Mouse (Mus musculus) midbrain, embryonic 14.5 days (tissue): ENCODE results near the gene Ntrk2. TPM values are rescaled to one million over a fixed set of nuclear protein-coding genes. Genes with fewer than 3 reads are reported as not detected.
A peak's percentile ranks its signal among the peaks of the same experiment; 100 is the strongest.
"Not testable (repeated sequence)": the region's sequence is repeated elsewhere in the genome, so short reads cannot be mapped to it uniquely, and the experiment has no call there.

Experiments used
- ATAC-seq: fragments of 200-750 bp; cut with Nextera tagmentation; 2 replicates; pipeline ENCODE4 v1.8.0; 2017; ENCODE audit warnings: moderate number of reproducible peaks, moderate library complexity; ENCODE audit not compliant: low FRiP score, low TSS enrichment
- DNase-seq: peaks from one replicate; pipeline ENCODE4 v3.0.0-alpha.2; 2015
- H3K27ac ChIP-seq: fragments of 300-500 bp; sonication (generic); replicated peaks from 2 replicates; pipeline ENCODE4 v1.5.1; 2014; ENCODE audit warnings: mild to moderate bottlenecking, low read depth, low read length, moderate library complexity
- H3K27me3 ChIP-seq: fragments of 300-500 bp; sonication (generic); 2 replicates; pipeline ENCODE4 v1.6.1; 2014; ENCODE audit warnings: low read length, control low read depth, mixed read lengths; ENCODE audit not compliant: control insufficient read depth, insufficient read depth
- H3K36me3 ChIP-seq: fragments of 300-500 bp; sonication (generic); 2 replicates; pipeline ENCODE4 v1.6.1; 2014; ENCODE audit warnings: low read length, control low read depth; ENCODE audit not compliant: control insufficient read depth, insufficient read depth
- H3K4me1 ChIP-seq: fragments of 300-500 bp; sonication (generic); 2 replicates; pipeline ENCODE4 v1.6.1; 2014; ENCODE audit warnings: mild to moderate bottlenecking, antibody characterized with exemption, low read length, control low read depth; ENCODE audit not compliant: control insufficient read depth, insufficient read depth
- H3K4me2 ChIP-seq: fragments of 300-500 bp; sonication (generic); 2 replicates; pipeline ENCODE4 v1.6.1; 2014; ENCODE audit warnings: mild to moderate bottlenecking, low read length, moderate library complexity
- H3K4me3 ChIP-seq: fragments of 300-500 bp; sonication (generic); replicated peaks from 2 replicates; pipeline ENCODE4 v1.5.1; 2014; ENCODE audit warnings: low read depth, low read length
- H3K9ac ChIP-seq: fragments of 300-500 bp; sonication (generic); replicated peaks from 2 replicates; pipeline ENCODE4 v1.6.1; 2014; ENCODE audit warnings: mild to moderate bottlenecking, low read length, moderate library complexity
- H3K9me3 ChIP-seq: fragments of 300-500 bp; sonication (generic); 2 replicates; pipeline ENCODE4 v1.6.1; 2016; ENCODE audit warnings: low read length, control low read depth, mixed read lengths; ENCODE audit not compliant: control insufficient read depth
- WGBS: fragments of 180-500 bp; shearing (Covaris S2); extraction: QIAGEN DNeasy Blood & Tissue Kit; methylation state at CpG from one replicate; pipeline ENCODE4 v1.1.7; 2014; 5-methylcytosine and 5-hydroxymethylcytosine counted together
- polyA plus RNA-seq: library from polyadenylated mRNA; unstranded; fragments of >200 nt; fragmentation: Nextera tagmentation; extraction: Ambion mirVana; gene quantifications from 2 replicates; pipeline ENCODE4 v1.2.1, GENCODE M21; 2014

Ntrk2 gene
- polyA plus RNA-seq, 1 experiment from 2014 or later, result 96.7 TPM

DNA sequence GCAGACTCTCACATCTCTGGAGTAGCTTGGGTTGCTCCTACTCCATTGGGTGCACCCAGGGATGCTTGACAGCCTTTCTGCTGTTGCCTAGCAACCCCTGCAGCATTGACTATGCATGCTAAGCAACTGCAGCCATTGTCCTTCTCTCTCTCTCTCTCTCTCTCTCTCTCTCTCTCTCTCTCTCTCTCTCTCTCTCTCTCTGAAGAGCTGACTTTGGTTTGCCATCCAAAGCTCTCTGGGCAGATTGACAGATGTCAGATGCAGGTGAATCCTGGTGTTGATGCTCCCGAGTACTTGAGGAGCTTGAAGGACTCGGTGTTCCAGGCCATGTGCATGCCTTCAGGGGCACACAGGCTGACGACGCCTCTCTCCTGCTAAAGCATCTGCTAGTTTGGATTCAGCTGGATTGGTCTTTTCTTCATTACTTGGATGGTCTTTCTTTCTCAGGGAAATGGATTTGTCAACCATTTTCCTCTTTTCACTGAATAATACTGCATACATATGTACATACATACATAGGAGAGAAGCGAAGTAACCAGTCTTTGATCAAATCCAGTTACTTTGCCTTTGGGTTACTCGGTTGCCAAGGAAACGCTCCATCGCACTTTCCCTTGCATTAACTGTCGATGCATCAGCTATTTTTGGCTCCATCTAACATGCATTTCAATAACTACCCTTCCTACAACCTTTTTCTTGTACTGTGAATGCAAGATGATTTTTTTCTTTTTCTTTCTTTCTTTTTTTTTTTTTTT, 234.8 kb downstream of the Ntrk2 start:
- ATAC-seq (peak; percentile 98), DNase-seq (peak; percentile 96)
- Histone ChIP-seq H3K4me3 (no peak overlapping the region), H3K36me3 (no peaks in the 10 kb centered on the region), H3K27me3 (no peaks in the 10 kb centered on the region), H3K4me1 (peaks cover 36% of the 10 kb centered on the region), H3K4me2 (peak overlapping the region; percentile 51), H3K9me3 (no peaks in the 10 kb centered on the region), H3K9ac (0 out of 2 replicates have a peak overlapping the region, but pooled peaks have one; percentile 30), H3K27ac (peak overlapping the region; percentile 96)
- WGBS, result 9% methylated on average over 9 of the region's 9 CpGs

- 80% methylated on average over 4 of the region's 4 CpGs for WGBS
- no peak overlapping the region for H3K4me2 ChIP-seq
- no peak overlapping the region for H3K9ac ChIP-seq
- no peaks in the 10 kb centered on the region for H3K27me3 ChIP-seq
- ATAC-seq (no peak), DNase-seq (no peak)
- H3K27ac ChIP-seq, result no peak overlapping the region
- no peak overlapping the region for H3K4me3 ChIP-seq
- no peaks in the 10 kb centered on the region for H3K9me3 ChIP-seq
- H3K36me3 ChIP-seq, result 0 out of 2 replicates have a peak, but pooled peaks cover 3% of the 10 kb centered on the region
- no peaks in the 10 kb centered on the region for H3K4me1 ChIP-seq
Measured at GRCm38 (mm10) chr13:59052188-59052587, 245.8 kb downstream of the Ntrk2 start.

- not testable (repeated sequence) for H3K4me1 ChIP-seq, H3K4me2 ChIP-seq, H3K9me3 ChIP-seq, H3K27ac ChIP-seq, H3K4me3 ChIP-seq, ATAC-seq, DNase-seq, H3K9ac ChIP-seq, H3K27me3 ChIP-seq, H3K36me3 ChIP-seq
- WGBS, result 90% methylated on average over 8 of the region's 8 CpGs
Measured at GRCm38 (mm10) chr13:59054331-59054730, 248.0 kb downstream of the Ntrk2 start.

DNA sequence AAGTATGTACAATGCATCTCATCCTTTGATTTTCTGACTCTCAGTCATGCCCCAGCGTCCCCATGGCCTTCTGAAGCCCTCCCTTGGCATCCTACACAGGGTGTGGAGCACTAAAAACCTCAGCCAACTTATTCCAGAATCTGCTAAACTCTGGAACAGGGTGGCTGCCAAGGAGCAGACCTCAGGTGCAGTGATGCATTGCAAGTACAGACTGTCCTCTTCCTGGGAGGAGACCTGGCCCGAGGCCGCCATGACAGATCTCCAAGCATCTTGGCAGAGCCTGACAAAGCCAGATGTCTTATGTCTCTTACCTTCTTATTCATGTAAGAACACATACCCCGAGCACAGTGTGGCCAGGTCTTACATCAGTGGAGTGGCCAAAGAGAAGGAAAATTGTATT, 250.5 kb downstream of the Ntrk2 start:
- no peak overlapping the region for H3K4me2 ChIP-seq
- WGBS, result 91% methylated on average over 4 of the region's 4 CpGs
- no peak overlapping the region for H3K9ac ChIP-seq
- H3K9me3 ChIP-seq, result no peaks in the 10 kb centered on the region
- H3K36me3 ChIP-seq, result peaks cover 11% of the 10 kb centered on the region; the same call in 1 of the 2 replicates
- H3K4me1 ChIP-seq, result no peaks in the 10 kb centered on the region
- no peak overlapping the region for H3K4me3 ChIP-seq
- H3K27me3 ChIP-seq, result no peaks in the 10 kb centered on the region
- H3K27ac ChIP-seq, result no peak overlapping the region
- ATAC-seq (no peak), DNase-seq (no peak)

- no peaks in the 10 kb centered on the region for H3K9me3 ChIP-seq
- H3K4me3 ChIP-seq, result no peak overlapping the region
- H3K4me1 ChIP-seq, result no peaks in the 10 kb centered on the region
- ATAC-seq (no peak), DNase-seq (no peak)
- H3K27me3 ChIP-seq, result no peaks in the 10 kb centered on the region
- H3K4me2 ChIP-seq, result no peak overlapping the region
- peaks cover 11% of the 10 kb centered on the region; the same call in 1 of the 2 replicates for H3K36me3 ChIP-seq
- H3K9ac ChIP-seq, result no peak overlapping the region
- H3K27ac ChIP-seq, result no peak overlapping the region
- 76% methylated on average over 1 of the region's 1 CpGs for WGBS
Measured at GRCm38 (mm10) chr13:59057886-59058285, 251.5 kb downstream of the Ntrk2 start.

GRCm38 (mm10) chr13:59059118-59059517, 252.7 kb downstream of the Ntrk2 start:
- no peaks in the 10 kb centered on the region for H3K9me3 ChIP-seq
- WGBS, result 46% methylated on average over 7 of the region's 7 CpGs
- no peak overlapping the region for H3K4me3 ChIP-seq
- peaks cover 11% of the 10 kb centered on the region; the same call in 1 of the 2 replicates for H3K36me3 ChIP-seq
- no peak overlapping the region for H3K4me2 ChIP-seq
- ATAC-seq, result no peak
- H3K4me1 ChIP-seq, result no peaks in the 10 kb centered on the region
- no peak overlapping the region for H3K9ac ChIP-seq
- no peaks in the 10 kb centered on the region for H3K27me3 ChIP-seq
- H3K27ac ChIP-seq, result no peak overlapping the region
- no peak for DNase-seq

- 91% methylated on average over 3 of the region's 3 CpGs for WGBS
- ATAC-seq (no peak), DNase-seq (no peak)
- peaks cover under 1% of the 10 kb centered on the region; the same call in 1 of the 2 replicates for H3K36me3 ChIP-seq
- H3K4me1 ChIP-seq, result no peaks in the 10 kb centered on the region
- H3K4me2 ChIP-seq, result no peak overlapping the region
- H3K4me3 ChIP-seq, result no peak overlapping the region
- H3K27ac ChIP-seq, result no peak overlapping the region
- H3K9me3 ChIP-seq, result no peaks in the 10 kb centered on the region
- H3K9ac ChIP-seq, result no peak overlapping the region
- no peaks in the 10 kb centered on the region for H3K27me3 ChIP-seq
Measured at GRCm38 (mm10) chr13:59065677-59066076, 259.3 kb downstream of the Ntrk2 start.

GRCm38 (mm10) chr13:59073635-59074256, 267.4 kb downstream of the Ntrk2 start:
- DNase-seq (peak; percentile 93), ATAC-seq (peak; percentile 88)
- H3K36me3 ChIP-seq, result no peaks in the 10 kb centered on the region
- H3K9me3 ChIP-seq, result no peaks in the 10 kb centered on the region
- H3K27ac ChIP-seq, result peak overlapping the region; percentile 28; the same call in 1 of the 2 replicates
- no peaks in the 10 kb centered on the region for H3K27me3 ChIP-seq
- peak overlapping the region; percentile 35 for H3K4me2 ChIP-seq
- peaks cover 9% of the 10 kb centered on the region; the same call in 1 of the 2 replicates for H3K4me1 ChIP-seq
- peak overlapping the region; percentile 9; the same call in 1 of the 2 replicates for H3K9ac ChIP-seq
- 19% methylated on average over 26 of the region's 26 CpGs for WGBS
- H3K4me3 ChIP-seq, result no peak overlapping the region
